Mouse (Mus musculus): ENCODE data around the gene Slc5a11. TPM values are rescaled to one million over a fixed set of nuclear protein-coding genes. Genes with fewer than 3 reads are reported as not detected.

Gene Slc5a11
- total RNA-seq, 2 experiments from 2014 or later: not detected

DNA sequence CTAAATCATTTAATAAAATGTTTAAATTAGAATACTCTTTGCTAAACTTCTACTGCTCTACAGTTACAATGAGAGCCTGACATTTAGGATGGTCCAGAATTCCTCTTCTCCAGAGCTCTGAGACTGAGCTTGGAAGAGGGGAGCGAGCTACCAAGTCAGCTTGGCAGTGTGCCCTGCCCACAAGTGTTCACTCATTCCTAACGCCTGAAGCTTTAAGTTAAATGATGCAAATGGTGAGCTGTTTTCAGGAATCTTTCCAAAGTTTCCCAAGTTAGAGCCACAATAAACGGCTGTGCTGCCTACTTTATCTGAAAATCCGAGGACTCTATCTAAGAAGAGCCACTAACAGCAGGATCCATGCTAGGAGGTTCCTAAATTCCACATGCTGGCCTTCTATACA lies 69.2 kb downstream of the Slc5a11 start:
- DNase-seq: no peak

DNA sequence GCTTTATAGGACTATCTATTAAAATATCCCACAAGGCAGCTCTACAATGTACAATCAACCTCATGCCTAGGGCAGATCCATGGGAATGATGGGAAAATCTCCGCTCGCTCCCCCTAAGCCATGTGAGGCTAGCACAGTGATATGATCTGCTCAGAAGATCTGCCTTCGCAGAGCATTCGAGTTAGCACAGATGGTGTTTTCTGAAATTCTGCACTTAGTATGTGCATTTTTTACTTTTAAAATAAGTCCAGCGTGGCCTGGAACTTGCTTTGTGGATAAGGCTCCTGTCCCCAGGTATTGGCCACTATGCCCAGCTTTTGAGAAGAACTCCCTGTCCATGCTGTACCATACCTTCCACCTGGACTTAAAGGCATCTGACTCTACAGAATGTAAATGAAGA lies 71.3 kb downstream of the Slc5a11 start:
- no peak for DNase-seq

DNA sequence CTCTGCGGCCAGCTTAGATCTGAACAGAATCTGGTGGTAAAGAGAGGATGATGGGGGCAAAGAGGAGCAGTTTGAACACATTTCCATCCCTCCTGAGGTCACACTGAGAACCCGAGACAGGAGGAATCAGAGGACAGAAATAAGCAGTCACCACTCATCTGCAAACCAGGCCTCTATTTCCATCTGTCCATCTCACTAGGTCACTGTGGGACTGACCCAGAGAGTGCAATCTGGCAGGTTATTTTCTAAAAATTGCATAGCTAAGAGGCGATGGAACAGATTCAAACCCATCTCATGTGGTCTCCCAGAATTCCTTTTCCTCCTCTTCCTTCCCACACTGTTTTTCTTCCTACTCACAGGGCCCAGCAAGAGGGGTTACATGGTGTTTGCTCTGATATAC lies 73.3 kb downstream of the Slc5a11 start:
- no peak for DNase-seq

DNA sequence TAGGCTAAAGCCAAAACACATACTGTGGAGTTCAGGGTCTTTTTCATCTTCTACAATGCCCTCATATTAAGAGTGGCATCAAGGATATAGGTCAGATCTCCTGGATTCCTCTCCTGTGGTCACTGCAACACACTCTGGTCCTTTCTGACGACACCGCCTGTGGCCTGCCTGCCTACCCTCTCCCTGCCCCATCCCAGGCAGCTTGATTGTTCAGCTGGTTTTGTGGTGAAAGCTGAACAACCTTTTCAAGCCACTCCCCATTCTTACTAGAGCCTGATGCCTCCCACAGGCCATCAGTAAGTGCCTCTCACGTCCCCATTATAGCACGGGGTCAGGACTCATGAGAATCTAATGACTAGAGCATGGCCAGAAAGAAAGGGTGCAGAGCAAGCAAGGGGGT lies 74.6 kb downstream of the Slc5a11 start:
- DNase-seq: no peak

DNA sequence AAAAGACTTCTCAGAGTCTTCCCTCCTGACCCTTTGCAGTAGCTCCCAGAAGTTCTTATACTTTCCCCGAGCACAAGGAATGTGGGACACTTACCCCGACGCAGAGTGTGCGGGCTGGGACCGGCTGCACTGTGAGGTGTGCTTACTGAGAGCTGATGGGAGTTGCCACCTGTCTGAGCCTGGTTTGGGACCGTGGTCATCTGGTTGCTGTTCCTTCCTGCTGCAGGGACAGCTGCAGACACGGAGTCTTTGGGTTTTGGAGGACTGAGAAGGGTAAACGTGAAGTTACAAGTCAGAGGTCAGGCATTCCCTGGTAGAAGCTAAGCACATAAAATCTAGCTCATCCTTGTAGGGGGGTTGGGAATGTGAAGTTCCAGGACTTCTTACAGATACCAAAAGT lies 77.4 kb downstream of the Slc5a11 start:
- no peak for DNase-seq

DNA sequence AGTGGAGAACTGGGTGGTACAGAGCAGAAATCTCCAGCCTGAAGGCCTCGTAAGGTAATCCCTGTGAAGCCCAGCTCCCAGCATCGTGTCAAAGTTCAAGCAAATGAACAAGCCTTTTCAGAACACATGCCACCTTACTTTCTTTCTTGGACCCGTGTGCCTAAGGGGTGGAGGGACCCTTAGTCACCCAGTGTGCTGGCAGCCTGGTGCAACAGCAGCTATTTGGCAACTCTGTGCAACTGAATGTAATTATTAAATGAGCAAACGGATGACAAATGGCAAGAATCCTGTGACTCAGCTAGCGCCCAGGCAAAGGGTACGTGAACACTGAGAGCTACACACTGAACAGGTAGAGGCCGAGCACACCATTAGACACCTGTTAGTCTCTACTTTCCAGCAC lies 79.3 kb downstream of the Slc5a11 start:
- DNase-seq: no peak

DNA sequence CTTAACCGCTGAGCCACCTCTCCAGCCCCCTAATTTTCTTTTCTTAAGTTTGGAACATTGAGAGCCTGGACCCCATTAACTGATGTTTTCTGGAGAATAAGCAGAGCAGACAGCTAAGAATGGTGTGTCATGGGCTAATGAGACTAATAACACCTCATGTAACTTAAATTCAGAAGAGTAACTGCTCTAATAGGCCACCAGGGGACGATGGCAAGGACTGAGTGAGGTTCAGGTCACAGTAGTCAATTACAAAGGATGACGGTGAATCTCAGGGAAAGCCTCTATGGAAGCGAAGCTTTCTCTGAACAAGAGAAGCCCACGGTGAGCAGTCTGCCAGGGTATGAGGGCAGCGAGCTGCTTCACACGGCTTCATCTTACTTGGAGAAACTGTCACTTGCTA lies 80.8 kb downstream of the Slc5a11 start:
- DNase-seq: no peak

DNA sequence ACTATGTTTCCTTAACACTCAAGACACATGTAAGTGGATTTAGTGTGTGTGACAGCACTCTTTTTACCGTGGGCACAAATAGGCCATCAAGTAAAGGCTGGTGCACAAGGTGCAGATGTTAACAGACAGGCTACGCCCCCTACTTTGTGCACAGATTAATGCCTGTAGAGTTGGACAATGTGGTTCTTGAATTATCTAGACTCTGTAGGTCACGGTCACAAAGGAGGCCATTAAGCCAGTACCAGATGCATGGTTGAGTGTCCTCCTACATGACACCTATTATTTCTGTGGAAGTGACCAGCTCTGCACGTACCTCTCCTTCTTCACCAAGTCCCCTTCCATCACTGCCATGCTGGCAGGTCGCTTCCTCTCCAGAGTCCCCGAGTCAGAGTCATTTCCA lies 81.5 kb downstream of the Slc5a11 start:
- no peak for DNase-seq

DNA sequence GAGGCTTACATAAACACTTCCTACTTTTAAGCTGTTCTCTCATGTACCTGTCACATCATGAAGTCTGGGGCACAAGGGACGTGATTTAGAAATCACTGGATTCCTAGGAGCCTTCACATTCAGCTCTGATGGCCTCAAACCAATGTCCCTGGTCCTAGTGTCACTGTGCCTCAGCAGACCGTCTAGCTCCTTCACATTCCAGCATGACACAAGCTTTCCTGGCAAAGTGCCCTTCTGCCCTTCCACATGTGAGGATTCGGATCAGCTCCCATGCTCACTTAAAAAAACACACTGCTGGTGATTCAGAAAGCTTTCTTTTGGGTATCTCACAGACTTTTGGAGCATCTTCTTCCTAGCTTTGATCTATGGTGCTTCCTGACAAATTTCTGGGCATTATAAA lies 83.6 kb downstream of the Slc5a11 start:
- DNase-seq: no peak

DNA sequence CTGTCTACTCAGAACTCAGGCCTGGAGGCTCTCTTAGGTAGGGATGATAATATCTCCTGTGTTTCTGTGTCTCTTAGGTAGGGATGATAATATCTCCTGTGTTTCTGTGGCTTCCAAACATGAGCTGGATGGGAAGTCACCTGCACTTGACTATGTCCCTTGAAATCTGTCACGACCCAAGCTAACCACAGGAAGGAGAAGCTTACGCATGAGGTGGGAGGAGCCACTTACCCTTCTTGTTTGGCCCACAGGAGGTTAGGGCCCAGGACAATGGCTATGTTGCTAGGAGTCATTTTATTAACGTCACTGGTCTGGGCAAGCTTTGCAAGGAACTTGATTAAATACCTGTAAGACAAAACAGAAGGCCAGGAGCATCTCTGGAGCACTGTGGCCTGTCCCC lies 85.7 kb downstream of the Slc5a11 start:
- no peak for DNase-seq

DNA sequence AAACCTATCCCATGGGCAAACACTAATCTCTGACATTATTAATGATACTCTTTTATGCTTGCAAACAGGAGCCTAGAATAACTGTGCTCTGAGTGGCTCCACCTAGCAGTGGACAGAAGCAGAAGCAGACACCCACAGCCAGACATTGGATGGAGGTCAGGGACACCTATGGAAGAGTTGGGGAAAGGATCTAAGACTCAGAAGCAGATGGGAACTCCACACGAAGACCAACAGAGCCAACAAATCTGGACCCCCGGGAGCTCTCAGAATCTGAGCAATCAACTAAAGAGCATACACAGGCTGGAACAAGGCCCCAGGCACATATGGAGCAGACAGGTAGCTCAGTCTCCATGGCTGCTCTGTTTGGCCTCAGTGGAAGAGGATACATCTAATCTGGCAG lies 90.8 kb downstream of the Slc5a11 start:
- no peak for DNase-seq

DNA sequence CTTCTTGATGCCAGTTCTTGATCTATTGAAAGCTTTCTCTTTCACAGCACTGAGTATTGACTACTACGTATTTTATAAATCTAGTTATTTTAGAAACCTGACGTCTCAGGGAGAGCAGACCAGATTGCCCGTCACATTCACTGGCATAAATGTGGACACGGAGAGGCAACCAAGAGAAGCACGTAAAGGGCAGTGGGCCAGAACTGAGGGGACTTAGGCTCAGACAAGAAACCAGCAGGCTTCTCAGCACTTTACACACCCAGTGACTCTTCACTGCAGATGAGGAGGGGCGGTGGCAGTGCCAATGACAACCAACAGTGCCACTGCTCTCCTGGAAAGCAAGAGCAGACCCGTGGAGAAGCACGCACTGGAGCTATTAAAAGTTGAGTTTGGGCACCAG lies 92.7 kb downstream of the Slc5a11 start:
- DNase-seq: no peak

DNA sequence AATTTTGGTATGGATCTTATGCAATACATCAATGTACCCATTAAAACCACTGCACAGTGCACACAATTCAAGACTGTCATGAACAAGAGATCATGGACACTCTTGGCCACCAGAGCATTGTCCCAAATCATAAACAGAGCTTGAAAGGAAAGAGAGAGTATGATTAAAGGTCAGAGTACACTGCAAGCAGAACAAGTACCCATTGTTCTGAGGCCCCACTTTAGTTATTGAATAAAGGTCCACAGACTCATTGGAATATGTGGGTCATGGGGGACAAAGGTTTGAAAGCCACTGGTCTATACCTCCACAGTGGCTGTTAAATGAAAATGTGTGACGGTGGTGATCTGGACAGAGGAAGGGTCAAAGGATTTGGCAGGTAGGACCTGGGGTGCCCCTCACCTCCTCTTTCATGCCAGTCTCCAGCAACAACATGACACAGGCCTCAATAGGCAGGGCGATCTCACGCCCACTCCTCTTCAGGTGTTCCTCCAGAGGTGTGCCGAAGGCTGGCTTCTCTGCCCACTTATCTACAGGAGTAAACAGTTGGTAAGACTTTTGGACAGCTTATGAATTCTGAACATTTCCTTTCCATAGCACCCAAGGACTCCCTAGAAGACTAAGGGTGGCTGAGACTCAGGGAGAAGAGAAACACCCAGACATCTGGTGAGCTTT lies 93.4 kb downstream of the Slc5a11 start:
- DNase-seq: no peak

DNA sequence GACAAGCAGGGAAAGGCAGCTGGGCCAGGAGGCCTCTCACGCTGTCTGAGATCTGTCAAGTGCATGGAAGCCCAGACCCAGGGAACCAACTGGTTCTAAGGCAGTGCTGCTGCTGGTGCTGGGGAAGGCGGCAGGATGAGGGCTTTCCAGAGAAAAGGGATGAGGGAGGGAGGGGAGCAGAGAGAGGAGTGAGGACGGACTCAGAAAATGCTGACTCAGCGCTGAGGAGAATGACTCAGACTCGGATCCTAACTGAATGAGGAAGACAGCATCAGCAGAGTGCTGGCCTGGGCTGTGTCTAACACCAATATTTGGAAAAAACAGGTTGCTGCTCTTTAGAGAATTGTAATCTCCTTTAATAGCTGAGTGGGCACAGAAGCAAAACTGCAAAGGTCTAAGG lies 97.3 kb downstream of the Slc5a11 start:
- no peak for DNase-seq

DNA sequence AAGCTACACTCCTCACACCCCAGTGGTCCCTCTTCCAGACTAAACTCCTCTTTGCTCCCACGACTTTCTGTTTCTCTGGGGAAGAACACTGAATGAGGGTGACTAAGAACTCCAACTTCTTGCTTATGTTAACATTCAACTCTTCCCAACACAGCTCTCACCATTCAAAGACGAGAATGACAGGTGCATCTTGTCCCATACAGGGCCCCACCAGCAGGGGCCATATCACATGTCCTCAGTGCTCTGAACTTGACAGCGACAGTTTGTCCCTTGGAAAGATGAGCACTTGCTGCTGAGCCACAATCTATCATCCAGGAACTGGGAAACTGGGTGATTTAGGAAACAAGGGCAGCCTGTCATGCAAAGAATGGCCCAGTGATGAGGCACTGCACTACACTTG lies 98.2 kb downstream of the Slc5a11 start:
- no peak for DNase-seq

DNA sequence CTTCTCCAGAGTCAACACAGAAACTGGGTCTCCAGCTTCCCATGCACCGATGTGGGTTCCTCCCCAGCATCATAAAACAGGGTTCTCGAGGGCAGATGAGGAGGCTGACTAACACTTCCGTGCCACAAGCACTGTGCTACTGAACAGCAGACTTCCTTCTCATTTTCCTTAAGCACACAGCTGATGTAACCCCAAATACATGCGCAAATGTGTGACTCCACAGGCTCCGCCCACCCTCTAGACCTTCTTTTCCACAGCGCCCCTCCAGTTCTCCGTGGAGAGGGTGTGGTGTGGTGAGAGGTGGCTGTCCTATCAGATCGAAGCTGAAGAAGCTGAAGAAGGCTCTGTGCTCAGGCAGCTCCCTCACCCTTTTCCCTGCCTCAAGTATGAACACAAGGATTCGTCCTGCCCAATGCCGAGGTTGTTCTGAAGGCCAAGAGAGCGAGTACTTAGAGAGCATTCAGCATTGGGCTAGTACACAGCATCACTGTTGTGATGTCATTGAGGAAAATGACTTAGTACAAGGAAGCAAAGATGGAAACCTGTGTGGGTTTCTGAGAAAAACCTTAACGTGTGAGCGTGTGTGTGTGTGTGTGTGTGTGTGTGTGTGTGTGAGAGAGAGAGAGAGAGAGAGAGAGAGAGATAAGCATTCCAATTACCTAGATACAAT lies 108.0 kb downstream of the Slc5a11 start:
- DNase-seq: no peak

Other genes with a start within 250 kb of the Slc5a11 start
- 10 to 100 TPM; 20.4 to 22.2 TPM for gene Rbbp6, start 249.1 kb upstream of the Slc5a11 start, total RNA-seq (2021)
- 10 to 100 TPM; 18.9 to 20.4 TPM for gene Tnrc6a, start 90.9 kb upstream of the Slc5a11 start, total RNA-seq (2021)
- gene Lcmt1, start 155.0 kb downstream of the Slc5a11 start, total RNA-seq (2021): 10 to 100 TPM; 22.9 to 23.9 TPM
- gene Arhgap17, start 155.1 kb downstream of the Slc5a11 start, total RNA-seq (2021): 10 to 100 TPM; 13.1 to 13.8 TPM
- not detected for gene Aqp8, start 247.5 kb downstream of the Slc5a11 start, total RNA-seq (2021)

All from gastrocnemius, postnatal 25 days (tissue).